Mouse (Mus musculus) lung, embryonic 14.5 days (tissue): ENCODE measurements around the gene Pde4d. TPM values are rescaled to one million over a fixed set of nuclear protein-coding genes. Genes with fewer than 3 reads are reported as not detected.

ENCODE experiments used
- ATAC-seq: fragments of 200-750 bp; cut with Nextera tagmentation; 2 replicates; pipeline ENCODE4 v1.8.0; 2017; ENCODE audit warnings: mild to moderate bottlenecking, moderate TSS enrichment, moderate library complexity; ENCODE audit not compliant: insufficient read depth
- DNase-seq: peaks from one replicate; pipeline ENCODE4 v3.0.0-alpha.2; 2015
- H3K27ac ChIP-seq: fragments of 300-500 bp; sonication (generic); 2 replicates; pipeline ENCODE4 v1.5.1; 2014; ENCODE audit warnings: low read depth, mild to moderate bottlenecking, moderate library complexity
- H3K27me3 ChIP-seq: fragments of 300-500 bp; sonication (generic); 2 replicates; pipeline ENCODE4 v1.6.1; 2014; ENCODE audit warnings: low read length, control low read depth; ENCODE audit not compliant: insufficient read depth
- H3K36me3 ChIP-seq: fragments of 300-500 bp; sonication (generic); 2 replicates; pipeline ENCODE4 v1.6.1; 2014; ENCODE audit warnings: control low read depth; ENCODE audit not compliant: insufficient read depth
- H3K4me1 ChIP-seq: fragments of 300-500 bp; sonication (generic); 2 replicates; pipeline ENCODE4 v1.6.1; 2014; ENCODE audit warnings: antibody characterized with exemption, control low read depth; ENCODE audit not compliant: insufficient read depth
- H3K4me2 ChIP-seq: fragments of 300-500 bp; sonication (generic); 2 replicates; pipeline ENCODE4 v1.6.1; 2014; ENCODE audit warnings: mild to moderate bottlenecking
- H3K4me3 ChIP-seq: fragments of 300-500 bp; sonication (generic); 2 replicates; pipeline ENCODE4 v1.5.1; 2014; ENCODE audit warnings: low read depth, low read length
- H3K9ac ChIP-seq: fragments of 300-500 bp; sonication (generic); 2 replicates; pipeline ENCODE4 v1.6.1; 2014
- H3K9me3 ChIP-seq: fragments of 300-500 bp; sonication (generic); 2 replicates; pipeline ENCODE4 v1.6.1; 2016; ENCODE audit warnings: low read depth, low read length, control low read depth
- CTCF ChIP-seq: IDR thresholded peaks from 2 replicates; pipeline ENCODE4 v1.5.1; 2016; ENCODE audit warnings: antibody characterized with exemption, low read depth
- whole genome bisulfite sequencing: fragments of 180-500 bp; shearing (Covaris S2); extraction: QIAGEN DNeasy Blood & Tissue Kit; methylation state at CpG from one replicate; pipeline ENCODE4 v1.1.7; 2014; 5-methylcytosine and 5-hydroxymethylcytosine counted together
- polyA plus RNA-seq: library from polyadenylated mRNA; unstranded; fragments of >200 nt; fragmentation: Nextera tagmentation; extraction: Ambion mirVana; gene quantifications from 2 replicates; pipeline ENCODE4 v1.2.1, GENCODE M21; 2014

Gene Pde4d
- polyA plus RNA-seq, 1 experiment from 2014 or later: 16.2 TPM

DNA sequence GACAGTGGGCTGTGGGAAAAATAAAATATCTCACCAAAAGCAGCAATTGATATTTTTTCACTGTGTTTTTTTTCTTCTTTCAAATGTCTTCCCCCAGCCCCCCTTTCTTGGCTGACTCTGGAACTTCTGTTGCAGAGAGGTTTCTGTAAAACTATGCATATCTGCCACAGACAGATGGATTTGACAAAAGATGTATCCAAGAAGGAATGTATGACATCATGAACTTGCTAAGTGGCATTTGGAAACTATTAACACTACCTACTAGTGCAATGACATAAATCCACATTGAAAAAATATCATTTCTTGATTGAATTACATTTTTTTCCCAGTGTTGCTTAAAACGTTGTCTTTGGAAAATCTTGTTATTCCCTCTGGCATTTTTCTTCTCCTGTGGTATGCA, 51.6 kb downstream of the Pde4d start:
- H3K9me3 ChIP-seq: no peaks in the 10 kb centered on the region
- no peak for TF ChIP-seq CTCF
- whole genome bisulfite sequencing: 24% methylated on average over 1 of the region's 1 CpGs
- no peak for DNase-seq
- no peaks in the 10 kb centered on the region for H3K36me3 ChIP-seq
- no peaks in the 10 kb centered on the region for H3K4me1 ChIP-seq
- no peak overlapping the region for H3K9ac ChIP-seq
- ATAC-seq: no peak
- no peak overlapping the region for H3K4me2 ChIP-seq
- no peak overlapping the region for H3K4me3 ChIP-seq
- H3K27ac ChIP-seq: no peak overlapping the region
- no peaks in the 10 kb centered on the region for H3K27me3 ChIP-seq

GRCm38 (mm10) chr13:108524548-108524947, 74.8 kb downstream of the Pde4d start:
- no peaks in the 10 kb centered on the region for H3K9me3 ChIP-seq
- WGBS: 73% methylated on average over 4 of the region's 4 CpGs
- H3K4me2 ChIP-seq: no peak overlapping the region
- no peaks in the 10 kb centered on the region for H3K27me3 ChIP-seq
- DNase-seq (no peak), ATAC-seq (no peak)
- no peak overlapping the region for H3K9ac ChIP-seq
- no peak overlapping the region for H3K27ac ChIP-seq
- no peaks in the 10 kb centered on the region for H3K4me1 ChIP-seq
- TF ChIP-seq CTCF: no peak
- no peaks in the 10 kb centered on the region for H3K36me3 ChIP-seq
- no peak overlapping the region for H3K4me3 ChIP-seq

DNA sequence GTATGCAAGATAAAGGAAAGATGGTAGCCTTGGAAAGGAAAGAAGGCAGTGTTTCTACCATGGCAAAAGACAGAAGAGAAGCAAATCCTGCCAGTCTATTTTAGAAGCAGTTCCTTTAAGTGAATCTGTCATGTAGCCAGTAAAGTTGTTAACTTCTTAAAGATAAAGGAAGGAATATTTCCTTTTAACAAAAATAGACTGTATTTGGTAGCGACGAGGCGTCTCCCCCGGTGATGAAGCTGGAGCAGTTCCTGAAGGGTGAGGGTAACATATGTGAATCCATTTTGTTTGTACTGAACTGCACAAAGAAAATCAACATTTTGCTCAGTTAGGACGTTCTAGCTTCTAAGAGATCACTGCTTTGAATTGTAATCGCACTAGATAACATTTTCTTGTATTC, 75.2 kb downstream of the Pde4d start:
- Histone ChIP-seq H3K4me3 (no peak overlapping the region), H3K36me3 (no peaks in the 10 kb centered on the region), H3K4me1 (no peaks in the 10 kb centered on the region), H3K9me3 (no peaks in the 10 kb centered on the region), H3K27ac (no peak overlapping the region), H3K27me3 (no peaks in the 10 kb centered on the region), H3K9ac (no peak overlapping the region), H3K4me2 (no peak overlapping the region)
- ATAC-seq (no peak), DNase-seq (peak; percentile 15)
- no peak for TF ChIP-seq CTCF
- 52% methylated on average over 6 of the region's 6 CpGs for WGBS

GRCm38 (mm10) chr13:108526258-108527007, 76.7 kb downstream of the Pde4d start:
- DNase-seq (no peak), ATAC-seq (no peak)
- no peak overlapping the region for H3K27ac ChIP-seq
- H3K9me3 ChIP-seq: no peaks in the 10 kb centered on the region
- no peaks in the 10 kb centered on the region for H3K4me1 ChIP-seq
- H3K27me3 ChIP-seq: no peaks in the 10 kb centered on the region
- no peaks in the 10 kb centered on the region for H3K36me3 ChIP-seq
- H3K4me3 ChIP-seq: no peak overlapping the region
- H3K4me2 ChIP-seq: no peak overlapping the region
- 84% methylated on average over 13 of the region's 13 CpGs for WGBS
- no peak overlapping the region for H3K9ac ChIP-seq
- TF ChIP-seq CTCF: no peak

DNA sequence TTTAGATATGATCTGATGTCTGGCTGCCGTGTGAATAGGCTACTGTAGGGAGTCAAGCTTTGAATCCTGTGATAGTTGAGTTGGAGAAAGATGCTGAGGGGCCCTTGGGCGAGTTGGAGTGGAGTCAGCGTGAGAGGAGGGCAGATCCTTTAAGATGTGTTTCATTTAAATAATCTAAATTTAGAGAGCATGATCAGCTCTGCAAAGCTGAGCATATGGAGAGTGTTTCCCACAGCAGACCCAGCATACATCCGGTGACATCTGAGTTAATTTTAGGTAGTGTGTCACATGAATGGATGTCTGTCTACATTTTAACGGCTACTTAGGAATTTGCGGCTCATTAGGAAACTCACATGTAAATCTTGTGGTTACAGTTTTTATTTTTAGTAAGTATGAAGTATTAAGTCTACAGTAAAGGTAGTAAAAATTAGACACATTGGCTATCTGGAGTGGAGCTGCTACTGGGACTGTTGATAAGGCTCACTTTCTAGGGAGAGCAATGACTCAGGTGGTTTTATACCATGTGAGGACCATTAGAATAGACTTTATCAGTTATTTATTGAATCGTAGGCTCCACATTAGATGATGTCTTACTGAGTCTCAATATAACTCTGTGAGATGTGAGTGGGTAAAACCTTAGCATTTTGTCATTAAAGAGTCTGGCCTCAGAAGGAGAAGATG, 77.5 kb downstream of the Pde4d start:
- H3K36me3 ChIP-seq: no peaks in the 10 kb centered on the region
- no peaks in the 10 kb centered on the region for H3K9me3 ChIP-seq
- no peak overlapping the region for H3K4me2 ChIP-seq
- H3K27me3 ChIP-seq: no peaks in the 10 kb centered on the region
- 64% methylated on average over 7 of the region's 7 CpGs for WGBS
- ATAC-seq (no peak), DNase-seq (peak; percentile 36)
- no peak overlapping the region for H3K27ac ChIP-seq
- no peak overlapping the region for H3K9ac ChIP-seq
- TF ChIP-seq CTCF: no peak
- no peak overlapping the region for H3K4me3 ChIP-seq
- H3K4me1 ChIP-seq: no peaks in the 10 kb centered on the region

- ATAC-seq (no peak), DNase-seq (no peak)
- no peaks in the 10 kb centered on the region for H3K36me3 ChIP-seq
- H3K4me3 ChIP-seq: no peak overlapping the region
- H3K9me3 ChIP-seq: no peaks in the 10 kb centered on the region
- H3K4me1 ChIP-seq: no peaks in the 10 kb centered on the region
- no peaks in the 10 kb centered on the region for H3K27me3 ChIP-seq
- no peak for TF ChIP-seq CTCF
- H3K27ac ChIP-seq: no peak overlapping the region
- WGBS: 83% methylated on average over 1 of the region's 1 CpGs
- H3K9ac ChIP-seq: no peak overlapping the region
- no peak overlapping the region for H3K4me2 ChIP-seq
Observed at GRCm38 (mm10) chr13:108528343-108528742, 78.6 kb downstream of the Pde4d start.

DNA sequence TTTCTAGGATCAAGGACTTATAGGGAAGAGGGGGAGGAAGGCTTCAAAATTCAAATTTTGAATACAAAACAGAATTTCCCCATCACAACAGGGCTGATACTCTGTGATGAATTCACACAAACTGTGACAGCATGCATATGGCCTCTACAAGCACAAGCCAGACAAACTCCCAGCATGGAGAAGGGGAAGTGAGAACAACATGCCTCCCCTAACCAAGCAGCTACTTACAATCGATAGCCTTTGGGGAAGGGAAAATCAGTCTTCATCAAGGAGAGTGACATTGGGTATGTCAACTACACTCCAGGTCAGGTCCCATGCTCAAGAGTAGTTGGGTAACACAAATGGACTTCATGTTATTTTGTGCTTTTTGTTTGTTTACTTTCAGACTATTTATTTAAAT, 83.1 kb downstream of the Pde4d start:
- no peak overlapping the region for H3K4me2 ChIP-seq
- WGBS: 77% methylated on average over 1 of the region's 1 CpGs

More for the DNA sequence above, 83.1 kb downstream of the Pde4d start:
- Histone ChIP-seq H3K36me3 (no peaks in the 10 kb centered on the region), H3K9me3 (no peaks in the 10 kb centered on the region), H3K4me3 (no peak overlapping the region), H3K27ac (no peak overlapping the region), H3K9ac (no peak overlapping the region), H3K27me3 (no peaks in the 10 kb centered on the region), H3K4me1 (no peaks in the 10 kb centered on the region)
- no peak for DNase-seq
- no peak for ATAC-seq
- no peak for TF ChIP-seq CTCF
